Mouse (Mus musculus): Measurements from ENCODE around the gene Aff1. TPM values are rescaled to one million over a fixed set of nuclear protein-coding genes. Genes with fewer than 3 reads are reported as not detected.

Gene Aff1
- 0.91 and 2.9 TPM in 2 replicates for polyA plus RNA-seq (2012; rRNA removed)

DNA sequence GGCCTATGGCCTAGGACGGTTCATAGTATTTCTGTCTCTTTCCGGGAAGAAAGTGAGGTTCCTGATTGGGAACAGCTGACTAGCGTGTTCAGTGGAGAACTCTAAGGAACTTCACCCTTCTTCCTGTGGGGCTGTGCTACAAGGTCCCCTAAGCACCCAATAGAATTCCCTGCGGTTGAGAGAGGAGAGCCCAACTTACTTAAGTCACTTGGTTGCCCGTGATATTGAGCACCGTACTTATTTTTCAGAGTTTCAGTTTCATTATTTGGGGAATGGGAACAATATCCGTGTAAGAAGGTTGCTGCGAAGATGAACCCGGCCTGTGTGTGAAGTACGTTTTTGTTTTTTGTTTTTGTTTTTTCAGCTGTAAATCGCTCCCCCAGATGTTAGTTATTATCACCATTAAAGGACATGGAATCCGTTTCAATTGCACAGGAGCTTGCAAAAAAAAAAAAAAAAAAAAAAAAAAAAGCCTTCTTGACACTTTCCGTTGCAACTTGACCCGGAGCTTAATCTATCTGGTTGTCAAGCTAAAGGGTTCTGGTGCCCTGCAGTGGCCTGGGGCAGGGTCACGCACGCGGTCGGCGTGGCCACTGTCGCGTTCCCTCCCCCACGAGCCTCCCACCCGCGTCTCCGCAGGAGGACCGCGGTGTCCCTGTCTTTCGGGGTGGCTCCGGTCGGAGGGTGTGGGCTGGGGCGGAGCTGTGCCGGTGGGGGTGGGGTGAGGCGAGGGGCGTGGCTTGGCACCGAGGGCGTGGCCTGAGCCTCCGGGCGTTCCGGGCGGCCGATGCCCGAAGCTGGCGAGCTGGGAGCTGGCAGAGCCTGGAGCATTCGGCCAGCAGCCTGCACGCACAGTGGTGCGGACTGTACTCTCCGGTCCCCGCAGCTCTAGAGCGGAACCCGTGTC lies at the start of gene Aff1:
Gene Aff1 (plus strand): TSS at position 751 of the 907 bp plus-strand sequence.
- DNase-seq (ENCODE audit: low read depth): peak; percentile 86
- no peak for TF ChIP-seq POLR2A (IDR thresholded peaks at IDR 0.05; ENCODE audit: borderline replicate concordance, extremely low read depth, insufficient read depth, insufficient read length, poor library complexity, severe bottlenecking)
- TF ChIP-seq CTCF (IDR thresholded peaks at IDR 0.05; ENCODE audit: borderline replicate concordance, extremely low read depth, insufficient read depth, insufficient read length): no peak

DNA sequence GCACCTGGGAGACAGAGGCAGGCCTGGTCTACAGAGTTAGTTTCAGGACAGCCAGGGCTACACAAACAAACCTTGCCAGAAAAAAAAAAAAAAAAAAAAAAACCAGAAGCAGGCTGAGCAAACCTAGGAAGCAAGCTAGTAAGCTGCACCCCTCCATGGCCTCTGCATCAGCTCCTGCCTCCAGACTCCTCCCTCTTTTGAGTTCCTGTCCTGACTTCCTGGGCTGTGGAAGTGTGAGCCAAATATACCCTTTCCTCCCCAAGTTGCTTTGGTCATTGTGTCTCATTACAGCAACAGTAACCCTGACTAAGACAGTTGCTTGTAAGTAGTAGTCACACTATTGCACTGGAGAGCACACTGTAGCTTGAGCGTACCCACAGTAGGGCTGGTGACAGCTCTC lies 48.0 kb upstream of the Aff1 start:
- no peak for DNase-seq (ENCODE audit: low read depth)
- TF ChIP-seq CTCF (IDR thresholded peaks at IDR 0.05; ENCODE audit: borderline replicate concordance, extremely low read depth, insufficient read depth, insufficient read length): no peak
- TF ChIP-seq POLR2A (IDR thresholded peaks at IDR 0.05; ENCODE audit: borderline replicate concordance, extremely low read depth, insufficient read depth, insufficient read length, poor library complexity, severe bottlenecking): no peak

DNA sequence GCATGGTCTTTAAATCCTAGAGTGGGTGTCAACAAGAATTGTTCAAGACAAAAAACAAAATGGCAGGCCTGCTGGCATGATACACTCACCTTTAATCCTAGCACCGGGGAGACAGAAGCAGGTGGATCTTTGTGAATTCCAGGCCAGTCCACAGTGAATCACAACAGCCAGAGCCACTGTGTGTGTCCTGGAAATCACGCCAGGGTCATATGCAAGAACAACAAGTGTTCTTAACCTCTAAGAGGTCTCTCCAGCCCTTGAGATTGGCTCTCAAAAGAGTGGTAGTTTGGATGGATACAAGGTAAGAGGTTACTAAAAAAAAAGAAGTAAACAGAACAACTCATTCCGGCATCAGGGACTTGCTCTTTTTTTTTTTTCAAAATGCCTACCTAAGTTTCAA lies 44.9 kb upstream of the Aff1 start:
- TF ChIP-seq CTCF (IDR thresholded peaks at IDR 0.05; ENCODE audit: borderline replicate concordance, extremely low read depth, insufficient read depth, insufficient read length) (no peak), POLR2A (IDR thresholded peaks at IDR 0.05; ENCODE audit: borderline replicate concordance, extremely low read depth, insufficient read depth, insufficient read length, poor library complexity, severe bottlenecking) (no peak)
- no peak for DNase-seq (ENCODE audit: low read depth)

DNA sequence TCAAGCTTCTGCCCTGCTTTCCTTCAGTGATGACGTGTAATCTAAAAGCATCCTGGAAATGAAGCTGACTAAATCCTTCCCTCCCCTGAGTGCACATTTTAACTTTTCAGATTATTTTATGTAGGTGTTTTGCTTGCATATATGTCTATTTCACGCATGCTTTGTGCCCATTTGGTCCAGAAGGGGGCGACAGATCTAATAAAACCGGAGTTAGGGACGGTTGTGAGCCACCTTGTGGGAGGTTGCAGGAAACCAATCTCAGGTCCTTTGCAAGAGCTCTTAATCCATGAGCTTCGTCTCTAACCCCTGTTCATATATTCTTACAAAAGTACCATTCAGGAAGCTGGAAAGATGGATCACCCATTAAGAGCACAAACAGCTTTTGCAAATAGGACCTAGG lies 37.9 kb upstream of the Aff1 start:
- peak; percentile 76 for DNase-seq (ENCODE audit: low read depth)
- TF ChIP-seq POLR2A (IDR thresholded peaks at IDR 0.05; ENCODE audit: borderline replicate concordance, extremely low read depth, insufficient read depth, insufficient read length, poor library complexity, severe bottlenecking) (no peak), CTCF (IDR thresholded peaks at IDR 0.05; ENCODE audit: borderline replicate concordance, extremely low read depth, insufficient read depth, insufficient read length) (peak; percentile 64; the same call in 1 of the 2 replicates)

DNA sequence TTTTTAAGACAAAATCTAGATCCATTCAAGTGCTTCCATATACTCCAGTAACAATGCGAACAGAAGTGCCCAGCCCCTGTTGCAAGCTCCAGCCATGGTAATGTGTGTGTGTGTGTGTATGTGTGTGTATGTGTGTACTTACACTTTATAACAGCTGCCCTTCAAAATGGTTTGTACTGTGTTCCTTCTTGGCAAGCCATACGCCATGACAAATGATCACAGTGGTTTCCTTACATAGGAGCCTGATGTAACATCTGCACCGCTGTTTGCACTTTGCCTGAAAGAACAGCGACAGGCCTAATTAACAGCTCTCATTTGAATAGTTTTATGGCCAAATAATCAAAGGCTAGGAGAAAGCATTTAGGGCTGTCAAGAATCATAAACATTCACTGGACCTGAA lies 37.4 kb upstream of the Aff1 start:
- peak; percentile 31 for DNase-seq (ENCODE audit: low read depth)
- no peak for TF ChIP-seq CTCF (IDR thresholded peaks at IDR 0.05; ENCODE audit: borderline replicate concordance, extremely low read depth, insufficient read depth, insufficient read length)
- TF ChIP-seq POLR2A (IDR thresholded peaks at IDR 0.05; ENCODE audit: borderline replicate concordance, extremely low read depth, insufficient read depth, insufficient read length, poor library complexity, severe bottlenecking): no peak

DNA sequence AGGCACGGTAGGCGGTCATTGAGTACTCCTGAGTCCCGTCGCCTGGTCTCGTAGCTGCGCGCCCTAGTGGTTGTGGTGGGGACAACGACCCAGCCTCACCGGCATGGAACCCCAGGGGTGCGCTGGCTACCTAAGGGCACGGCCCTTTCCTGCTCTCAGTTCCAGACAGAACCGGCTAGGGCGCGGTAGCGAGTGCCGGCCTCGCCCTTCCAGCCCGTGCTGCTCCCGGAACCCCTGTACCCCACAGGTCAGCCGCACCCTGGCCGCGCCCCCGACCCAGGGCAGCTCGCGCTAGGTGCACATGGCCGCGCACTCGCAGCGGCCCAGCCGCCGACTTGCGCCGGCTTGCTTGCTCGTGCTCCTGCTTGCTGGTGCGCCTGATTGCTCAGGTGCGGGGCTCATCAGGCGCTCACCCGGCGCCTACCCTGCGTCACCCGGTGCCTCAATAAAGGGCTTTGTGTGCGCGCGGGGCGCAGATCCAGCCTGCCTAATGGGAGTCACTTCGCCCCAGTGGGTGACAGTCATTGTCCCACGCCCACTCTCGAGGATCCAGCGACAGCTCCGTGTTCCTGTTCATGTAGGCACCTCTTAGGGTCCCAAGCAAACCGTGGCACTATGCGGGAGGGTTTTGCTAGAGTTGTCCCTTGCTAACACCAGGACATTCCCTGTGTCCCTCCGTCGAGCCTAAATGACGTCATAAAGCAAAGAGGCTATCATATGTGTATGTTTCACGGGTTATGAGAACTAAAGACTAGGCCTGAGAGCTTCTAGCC lies 36.6 kb upstream of the Aff1 start, which contains the start of gene 1700016H13Rik:
Gene 1700016H13Rik (minus strand): TSS at position 665 of the 773 bp plus-strand sequence.
- 0 out of 2 replicates have a peak, but pooled peaks have one; percentile 11 for TF ChIP-seq POLR2A (IDR thresholded peaks at IDR 0.05; ENCODE audit: borderline replicate concordance, extremely low read depth, insufficient read depth, insufficient read length, poor library complexity, severe bottlenecking)
- TF ChIP-seq CTCF (IDR thresholded peaks at IDR 0.05; ENCODE audit: borderline replicate concordance, extremely low read depth, insufficient read depth, insufficient read length): peak; percentile 71
- peak; percentile 69 for DNase-seq (ENCODE audit: low read depth)

DNA sequence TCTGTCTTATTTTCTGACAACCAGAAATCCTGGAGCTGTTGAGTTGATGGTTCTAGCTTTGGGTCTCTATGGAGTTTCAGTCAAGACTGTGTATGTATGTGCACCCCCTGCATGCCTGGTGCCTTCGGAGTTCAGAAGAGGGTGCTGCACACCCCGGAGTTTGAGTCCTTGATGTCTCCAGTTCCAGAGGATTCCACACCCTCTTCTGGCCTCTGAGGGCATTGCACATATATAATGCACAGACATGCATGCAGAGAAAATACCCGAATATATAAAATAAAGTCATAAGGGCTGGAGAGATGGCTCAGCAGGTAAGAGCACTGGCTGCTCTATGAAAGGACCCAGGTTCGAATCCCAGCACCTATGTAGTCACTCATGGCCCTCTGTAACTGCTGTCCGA lies 33.3 kb upstream of the Aff1 start:
- no peak for TF ChIP-seq POLR2A (IDR thresholded peaks at IDR 0.05; ENCODE audit: borderline replicate concordance, extremely low read depth, insufficient read depth, insufficient read length, poor library complexity, severe bottlenecking)
- peak; percentile 40; the same call in 1 of the 2 replicates for TF ChIP-seq CTCF (IDR thresholded peaks at IDR 0.05; ENCODE audit: borderline replicate concordance, extremely low read depth, insufficient read depth, insufficient read length)
- peak; percentile 26 for DNase-seq (ENCODE audit: low read depth)

DNA sequence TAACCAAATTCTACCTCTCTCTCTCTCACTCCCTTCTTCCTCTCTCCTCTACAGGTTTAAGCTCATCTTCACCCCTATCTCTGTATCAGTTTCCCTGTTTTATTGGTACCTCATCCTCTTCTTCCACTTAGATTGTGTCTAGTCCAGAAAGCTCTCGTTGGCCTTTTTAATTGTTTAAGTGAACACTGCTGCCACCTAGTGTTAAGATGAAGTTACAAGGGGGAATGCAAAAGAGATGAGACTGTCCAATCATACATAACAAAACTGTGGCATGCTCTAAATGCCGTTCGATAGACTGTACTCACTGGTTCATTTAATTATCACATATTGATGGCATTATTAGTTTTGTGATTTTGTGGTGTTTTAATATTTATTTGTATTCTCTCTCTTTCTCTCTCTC lies 32.6 kb upstream of the Aff1 start:
- DNase-seq (ENCODE audit: low read depth): peak; percentile 84
- TF ChIP-seq CTCF (IDR thresholded peaks at IDR 0.05; ENCODE audit: borderline replicate concordance, extremely low read depth, insufficient read depth, insufficient read length) (peak; percentile 49; the same call in 1 of the 2 replicates), POLR2A (IDR thresholded peaks at IDR 0.05; ENCODE audit: borderline replicate concordance, extremely low read depth, insufficient read depth, insufficient read length, poor library complexity, severe bottlenecking) (no peak)

DNA sequence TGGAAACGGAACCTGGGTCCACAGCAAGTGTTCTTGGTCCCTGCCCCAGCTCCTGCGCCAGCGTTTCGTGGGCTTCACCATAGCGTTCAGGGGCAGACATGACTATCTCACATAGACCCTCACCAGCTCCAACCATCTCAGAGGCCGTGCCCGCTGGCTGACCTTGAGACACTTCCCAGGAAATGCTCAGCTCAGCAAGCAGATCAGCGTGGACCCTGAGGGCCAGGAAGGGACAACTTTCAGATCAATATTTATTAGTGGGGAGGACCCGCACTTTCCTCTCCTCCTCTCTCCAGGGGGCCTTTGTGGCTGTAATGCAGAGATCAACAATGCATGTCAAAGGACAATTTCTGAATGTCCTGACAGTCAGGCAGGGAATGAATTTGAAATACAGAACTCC lies 27.2 kb upstream of the Aff1 start:
- TF ChIP-seq POLR2A (IDR thresholded peaks at IDR 0.05; ENCODE audit: borderline replicate concordance, extremely low read depth, insufficient read depth, insufficient read length, poor library complexity, severe bottlenecking): no peak
- TF ChIP-seq CTCF (IDR thresholded peaks at IDR 0.05; ENCODE audit: borderline replicate concordance, extremely low read depth, insufficient read depth, insufficient read length): no peak
- no peak for DNase-seq (ENCODE audit: low read depth)

DNA sequence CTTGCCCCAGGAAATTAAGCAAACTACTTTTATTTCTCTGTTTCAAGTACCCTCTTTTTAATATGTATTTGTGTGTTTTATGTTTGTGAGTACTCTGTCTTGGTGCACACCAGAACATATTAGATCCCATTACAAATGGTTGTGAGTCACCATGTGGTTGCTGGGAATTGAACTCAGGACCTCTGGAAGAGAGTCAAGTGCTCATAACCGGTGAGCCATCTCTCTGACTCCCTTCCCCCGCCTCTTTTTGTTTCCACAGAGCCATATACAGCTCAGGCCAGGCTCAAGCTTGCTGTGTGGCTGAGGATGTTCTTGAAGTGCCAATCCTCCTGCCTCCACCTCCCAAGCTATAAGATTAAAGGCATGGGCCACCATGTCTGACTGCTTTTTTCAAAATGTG lies 26.3 kb upstream of the Aff1 start:
- TF ChIP-seq CTCF (IDR thresholded peaks at IDR 0.05; ENCODE audit: borderline replicate concordance, extremely low read depth, insufficient read depth, insufficient read length): no peak
- DNase-seq (ENCODE audit: low read depth): no peak

DNA sequence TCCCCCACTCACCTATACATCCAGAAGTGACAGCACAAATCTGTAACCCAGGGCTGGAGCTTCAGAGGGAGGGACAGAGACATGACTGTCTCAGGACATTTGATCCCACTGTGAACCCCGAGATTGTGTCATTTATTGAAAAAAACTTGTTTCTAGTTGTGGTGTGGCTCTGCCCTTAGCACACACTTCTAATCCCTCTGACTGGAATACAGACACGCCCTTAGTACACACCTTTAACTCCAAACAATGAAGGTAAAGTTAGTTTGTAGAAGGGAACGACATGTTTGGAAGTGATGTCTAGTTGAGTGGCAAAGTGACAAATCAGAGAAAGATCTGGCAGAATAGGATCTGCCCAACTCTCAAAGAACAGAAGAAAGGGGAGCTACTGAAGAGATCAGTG lies 20.3 kb upstream of the Aff1 start:
- TF ChIP-seq POLR2A (IDR thresholded peaks at IDR 0.05; ENCODE audit: borderline replicate concordance, extremely low read depth, insufficient read depth, insufficient read length, poor library complexity, severe bottlenecking) (no peak), CTCF (IDR thresholded peaks at IDR 0.05; ENCODE audit: borderline replicate concordance, extremely low read depth, insufficient read depth, insufficient read length) (no peak)
- DNase-seq (ENCODE audit: low read depth): no peak

Data from brain, embryonic 14.5 days (tissue).